Mouse (Mus musculus) cerebellum, adult 2 months (tissue): ENCODE measurements around the gene Abce1. TPM values are rescaled to one million over a fixed set of nuclear protein-coding genes. Genes with fewer than 3 reads are reported as not detected.
"Not testable (repeated sequence)": the region's sequence is repeated elsewhere in the genome, so short reads cannot be mapped to it uniquely, and the experiment has no call there.

Source experiments
- DNase-seq, 2 experiments: peaks; one replicate each; pipeline ENCODE4 v3.0.0; 2021
- H3K27ac ChIP-seq: fragments of 200-500 bp; 2 replicates; pipeline ENCODE4 v1.5.1; 2012; ENCODE audit warnings: low read length, control low read depth, inconsistent platforms; ENCODE audit not compliant: insufficient read depth
- H3K27me3 ChIP-seq: fragments of 200-500 bp; 2 replicates; pipeline ENCODE4 v1.6.1; 2012; ENCODE audit warnings: inconsistent platforms, mild to moderate bottlenecking, low read length, moderate library complexity; ENCODE audit not compliant: control insufficient read depth, insufficient read depth
- H3K4me1 ChIP-seq: fragments of 200-500 bp; 2 replicates; pipeline ENCODE4 v1.6.1; 2011; ENCODE audit warnings: low read length; ENCODE audit not compliant: control insufficient read depth, insufficient read depth
- H3K4me3 ChIP-seq: fragments of 200-500 bp; replicated peaks from 2 replicates; pipeline ENCODE3; 2011; ENCODE audit warnings: mild to moderate bottlenecking, low read depth, low read length, control low read depth; ENCODE audit not compliant: insufficient read depth
- CTCF ChIP-seq: fragments of 200-500 bp; IDR thresholded peaks from 2 replicates; pipeline ENCODE4 v1.5.1; 2011; ENCODE audit warnings: low read depth, mild to moderate bottlenecking, control low read depth, low read length, moderate library complexity, borderline replicate concordance; ENCODE audit not compliant: insufficient read depth
- POLR2A ChIP-seq: fragments of 200-500 bp; IDR thresholded peaks from 2 replicates; pipeline ENCODE4 v1.6.1; 2011; ENCODE audit warnings: low read length, control low read depth, borderline replicate concordance; ENCODE audit not compliant: insufficient read depth
- WGBS: fragments of 180-500 bp; shearing (Covaris S2); methylation state at CpG from one replicate; pipeline ENCODE4 v1.1.7; 2018; 5-methylcytosine and 5-hydroxymethylcytosine counted together
- polyA plus RNA-seq: library from polyadenylated mRNA; depleted of rRNA; stranded (reverse); fragments of >200 nt; gene quantifications from 2 replicates; pipeline ENCODE4 v1.2.3, GENCODE M21; 2012

The Abce1 gene
- polyA plus RNA-seq, 1 experiment: 47.8 TPM

GRCm38 (mm10) chr8:79676461-79676860 lies 35.1 kb downstream of the Abce1 start:
- Histone ChIP-seq H3K27me3 (no peaks in the 10 kb centered on the region), H3K4me3 (no peak overlapping the region), H3K4me1 (no peaks in the 10 kb centered on the region), H3K27ac (no peak overlapping the region)
- WGBS: 63% methylated on average over 4 of the region's 4 CpGs
- DNase-seq: no peak
- TF ChIP-seq POLR2A (no peak), CTCF (no peak)

GRCm38 (mm10) chr8:79658715-79659114 lies 52.8 kb downstream of the Abce1 start:
- WGBS: 85% methylated on average over 4 of the region's 4 CpGs
- not testable (repeated sequence) for DNase-seq, H3K27ac ChIP-seq, H3K27me3 ChIP-seq, H3K4me1 ChIP-seq, H3K4me3 ChIP-seq

GRCm38 (mm10) chr8:79653736-79654135 lies 57.8 kb downstream of the Abce1 start:
- no peak overlapping the region for H3K4me3 ChIP-seq
- H3K27me3 ChIP-seq: no peaks in the 10 kb centered on the region
- no peak for TF ChIP-seq CTCF
- no peak for TF ChIP-seq POLR2A
- WGBS: 90% methylated on average over 4 of the region's 4 CpGs
- H3K4me1 ChIP-seq: no peaks in the 10 kb centered on the region
- no peak overlapping the region for H3K27ac ChIP-seq
- DNase-seq: no peak

DNA sequence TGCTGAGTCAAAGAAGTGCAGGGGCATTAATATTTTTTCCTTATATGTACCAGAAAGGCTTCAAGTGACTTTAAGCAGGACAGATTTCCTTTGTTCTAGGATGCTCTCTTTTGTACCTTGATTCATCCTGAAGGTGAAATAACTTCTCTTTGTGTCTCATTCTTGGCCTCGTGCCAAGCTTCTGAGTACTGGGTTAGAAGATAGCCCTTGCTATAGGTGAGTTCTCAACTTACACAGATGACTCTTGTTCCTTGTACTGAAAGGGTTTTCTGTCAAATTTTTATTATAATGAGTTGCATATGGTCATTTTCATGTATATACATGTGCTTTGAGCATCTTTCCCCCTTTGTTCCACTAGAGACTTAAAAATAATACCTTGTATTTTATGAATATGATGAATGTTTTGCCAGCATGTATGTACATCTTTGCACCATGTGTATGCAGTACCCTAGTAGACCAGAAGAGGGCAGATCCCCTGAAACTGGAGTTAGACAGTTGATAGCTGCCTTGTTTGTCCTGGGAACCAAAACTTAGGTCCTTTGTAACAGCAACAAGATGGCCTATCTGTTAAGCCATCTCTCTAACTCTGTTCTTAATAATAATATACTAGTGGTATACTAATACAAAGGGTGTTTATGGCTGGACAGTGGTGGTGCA lies 61.3 kb downstream of the Abce1 start:
- Histone ChIP-seq H3K4me3 (no peak overlapping the region), H3K27me3 (no peaks in the 10 kb centered on the region), H3K27ac (no peak overlapping the region), H3K4me1 (no peaks in the 10 kb centered on the region)
- TF ChIP-seq POLR2A: no peak
- no peak for TF ChIP-seq CTCF
- 49% methylated on average over 1 of the region's 1 CpGs for WGBS
- DNase-seq: no peak

DNA sequence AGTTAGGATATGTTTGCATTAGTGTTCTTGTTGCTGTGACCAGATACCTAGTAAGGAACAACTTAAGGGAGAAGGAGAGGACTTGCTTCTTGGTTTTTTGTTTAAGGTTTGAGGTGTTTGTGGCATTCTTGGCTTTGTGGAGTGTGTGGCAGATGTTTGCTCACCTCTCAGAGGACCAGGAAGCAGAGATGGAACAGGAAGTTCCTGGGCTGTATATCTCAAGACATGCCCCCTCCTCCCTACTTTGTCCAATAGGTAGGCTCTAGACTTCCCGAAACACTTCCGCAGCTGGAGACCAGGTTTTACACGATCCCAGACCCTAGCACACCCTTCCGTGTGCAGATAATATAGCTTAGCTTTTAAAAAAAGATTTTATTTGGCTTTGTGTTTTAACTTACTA lies 62.0 kb downstream of the Abce1 start:
- WGBS: 96% methylated on average over 4 of the region's 4 CpGs
- DNase-seq: no peak
- Histone ChIP-seq H3K4me3 (no peak overlapping the region), H3K4me1 (no peaks in the 10 kb centered on the region), H3K27me3 (no peaks in the 10 kb centered on the region), H3K27ac (no peak overlapping the region)
- TF ChIP-seq POLR2A: no peak
- TF ChIP-seq CTCF: no peak

DNA sequence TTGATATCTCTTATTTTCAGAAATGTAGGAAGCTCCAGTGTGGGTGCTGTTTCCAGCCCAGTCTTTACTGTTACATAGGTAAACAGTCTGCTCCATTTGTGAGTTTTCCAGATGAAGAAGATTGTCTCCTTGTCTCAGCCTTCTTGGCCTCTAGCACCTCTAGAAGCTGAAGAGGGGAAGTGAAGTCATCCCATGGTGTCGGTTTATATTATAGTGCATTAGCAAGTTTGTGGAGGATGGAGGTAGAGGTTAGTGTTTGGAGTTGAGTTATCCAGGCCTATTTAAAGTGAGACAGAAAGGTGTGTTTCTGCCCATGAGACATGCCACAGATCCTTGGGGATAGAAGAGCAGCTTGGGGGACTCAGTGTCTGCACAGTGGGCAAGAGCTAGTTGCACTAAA lies 70.4 kb downstream of the Abce1 start:
- DNase-seq: no peak
- TF ChIP-seq POLR2A (no peak), CTCF (no peak)
- Histone ChIP-seq H3K27ac (no peak overlapping the region), H3K27me3 (no peaks in the 10 kb centered on the region), H3K4me1 (peaks cover 6% of the 10 kb centered on the region), H3K4me3 (no peak overlapping the region)
- WGBS: 11% methylated on average over 1 of the region's 1 CpGs

DNA sequence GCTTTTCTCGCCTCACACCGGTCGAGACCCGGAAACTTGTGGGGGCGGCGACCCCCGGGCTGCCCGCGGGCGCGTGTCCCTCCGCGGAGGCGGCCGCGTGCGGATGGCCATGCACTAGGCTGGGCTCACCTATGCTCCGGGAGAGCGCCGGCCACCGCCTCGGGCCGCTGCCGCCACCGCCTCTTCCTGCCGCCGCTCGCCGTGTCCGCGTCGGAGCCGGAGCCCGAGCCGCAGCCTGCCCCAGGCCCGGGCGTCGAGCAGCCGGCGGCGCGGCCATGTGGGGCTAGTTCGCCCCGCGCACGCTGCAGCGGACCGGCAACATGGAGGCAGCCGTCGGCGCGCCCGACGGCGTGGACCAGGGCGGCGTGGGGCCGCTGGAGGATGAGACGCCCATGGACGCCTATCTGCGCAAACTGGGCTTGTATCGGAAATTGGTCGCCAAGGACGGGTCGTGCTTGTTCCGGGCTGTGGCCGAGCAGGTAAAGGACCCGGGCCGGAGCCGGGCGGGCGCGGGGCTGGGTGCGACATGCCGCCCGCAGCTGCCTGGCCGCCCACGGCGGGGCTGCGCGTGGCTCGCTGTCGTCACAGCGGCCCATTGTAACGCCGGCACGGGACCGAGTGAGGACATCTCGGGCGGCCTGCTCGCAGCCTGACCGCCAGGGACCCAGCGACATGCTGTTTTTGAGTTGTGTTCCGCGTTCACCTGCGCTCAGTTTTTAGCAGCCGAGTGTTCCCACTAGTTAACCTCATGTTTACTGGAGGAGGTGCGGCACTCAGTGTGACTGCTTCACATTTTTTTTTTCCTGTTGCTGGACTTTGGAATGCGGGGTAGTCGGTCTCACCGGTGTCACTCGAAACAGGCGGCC lies 71.7 kb downstream of the Abce1 start, which contains the start of gene Otud4:
TSS of gene Otud4 (plus strand) at position 33 of the 866 bp plus-strand sequence.
- H3K4me1 ChIP-seq: peaks cover 6% of the 10 kb centered on the region
- H3K27ac ChIP-seq: peak within 1 kb of the TSS; percentile 83
- H3K4me3 ChIP-seq: peak within 1 kb of the TSS; percentile 93
- peak; percentile 61 for DNase-seq
- H3K27me3 ChIP-seq: no peaks in the 10 kb centered on the region
- under 1% methylated on average over 102 of the region's 103 CpGs for WGBS
- TF ChIP-seq POLR2A (no peak), CTCF (no peak)

GRCm38 (mm10) chr8:79638707-79639549 lies 72.6 kb downstream of the Abce1 start:
- H3K27ac ChIP-seq: peak overlapping the region; percentile 83
- peak; percentile 97 to 99 for DNase-seq
- TF ChIP-seq CTCF (no peak), POLR2A (peak; percentile 92)
- H3K4me3 ChIP-seq: peak overlapping the region; percentile 93
- H3K4me1 ChIP-seq: peaks cover 6% of the 10 kb centered on the region
- under 1% methylated on average over 77 of the region's 77 CpGs for WGBS
- H3K27me3 ChIP-seq: no peaks in the 10 kb centered on the region
